Mouse (Mus musculus) cerebral cortex, adult 2 months (tissue): ENCODE measurements around the gene Haus8.

Source experiments
- WGBS: fragments of 180-500 bp; shearing (Covaris S2); methylation state at CpG from one replicate; pipeline ENCODE4 v1.1.7; 2018; 5-methylcytosine and 5-hydroxymethylcytosine counted together

Haus8 gene

DNA sequence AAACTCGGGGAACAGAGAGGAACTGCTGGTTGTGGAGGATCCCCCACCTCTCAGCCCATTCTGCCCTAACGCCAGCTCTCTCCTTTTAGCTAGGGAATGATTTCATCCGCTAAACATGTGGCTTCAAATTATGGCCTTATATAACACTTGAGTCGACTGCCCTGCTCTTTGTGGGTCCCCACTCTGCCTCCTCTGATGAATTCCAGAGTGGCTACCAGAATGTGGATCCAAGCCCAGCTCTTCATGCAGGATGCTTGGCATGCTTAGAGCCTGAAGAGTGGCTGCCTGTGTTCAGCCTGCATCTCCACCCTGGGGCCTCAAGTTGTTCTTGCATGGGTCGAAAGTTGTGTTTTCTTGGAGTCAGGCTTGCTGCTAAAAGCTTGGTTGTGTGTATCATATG lies 9.9 kb upstream of the Haus8 start:
- 31% methylated on average over 5 of the region's 5 CpGs for WGBS

DNA sequence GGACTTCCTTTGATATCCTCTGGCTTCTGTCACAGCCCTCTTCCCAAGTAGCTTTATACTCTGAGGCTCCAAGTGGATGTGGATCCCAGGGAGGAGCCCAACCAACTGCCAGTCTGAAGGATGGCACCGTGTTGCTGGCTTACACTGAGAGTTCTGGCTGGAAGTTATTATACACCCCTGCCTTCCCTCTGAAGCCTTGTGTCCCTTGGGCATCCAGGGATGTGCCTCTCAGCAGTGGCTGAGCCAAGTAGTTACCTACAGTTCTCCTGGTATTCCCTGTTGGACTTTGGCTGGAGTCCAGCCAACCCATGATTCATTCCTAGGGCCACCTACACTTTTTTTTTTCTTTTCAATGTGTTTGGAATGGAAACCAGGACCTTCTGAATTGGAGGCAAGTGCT lies 9.0 kb upstream of the Haus8 start:
- 19% methylated on average over 1 of the region's 1 CpGs for WGBS

DNA sequence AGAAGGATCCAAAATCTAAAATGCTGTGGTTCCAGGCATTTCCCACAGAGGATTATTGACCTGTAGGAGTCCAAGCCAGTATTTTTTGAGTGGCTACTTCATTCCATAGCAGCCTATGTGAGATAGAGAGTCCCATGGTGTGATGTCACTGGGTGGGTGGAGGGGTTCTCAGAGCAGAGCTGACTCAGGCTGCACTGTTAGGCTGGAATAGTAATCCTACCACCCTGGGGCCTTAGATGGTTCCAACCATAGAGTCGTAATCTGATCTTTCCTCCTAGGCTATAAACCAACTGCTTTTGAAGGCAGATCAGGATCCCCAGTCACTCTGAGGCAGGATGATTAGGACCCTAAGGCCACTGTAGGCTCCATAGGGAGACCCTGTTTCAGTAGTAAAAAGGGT lies 6.7 kb upstream of the Haus8 start:
- WGBS: 79% methylated on average over 1 of the region's 1 CpGs

DNA sequence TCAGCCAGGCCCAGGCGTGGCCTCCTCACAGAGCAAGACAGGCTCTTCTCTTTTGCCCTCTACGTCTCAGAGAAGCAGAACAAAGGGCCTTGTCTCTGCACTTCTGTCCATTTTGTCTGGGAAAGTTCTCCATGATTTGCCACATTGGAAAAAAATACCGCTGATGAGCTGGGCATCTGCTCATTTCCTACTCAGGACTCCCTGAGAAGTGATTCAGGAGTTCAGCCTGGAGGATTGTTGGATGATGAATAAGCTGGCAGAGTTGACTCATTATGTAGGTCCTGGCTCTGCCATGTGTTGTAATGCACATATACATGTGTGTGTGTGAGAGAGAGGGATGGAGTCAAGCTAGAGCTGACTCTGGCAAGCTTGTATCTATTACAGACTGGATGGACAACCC lies 3.4 kb upstream of the Haus8 start:
- 65% methylated on average over 3 of the region's 3 CpGs for WGBS

DNA sequence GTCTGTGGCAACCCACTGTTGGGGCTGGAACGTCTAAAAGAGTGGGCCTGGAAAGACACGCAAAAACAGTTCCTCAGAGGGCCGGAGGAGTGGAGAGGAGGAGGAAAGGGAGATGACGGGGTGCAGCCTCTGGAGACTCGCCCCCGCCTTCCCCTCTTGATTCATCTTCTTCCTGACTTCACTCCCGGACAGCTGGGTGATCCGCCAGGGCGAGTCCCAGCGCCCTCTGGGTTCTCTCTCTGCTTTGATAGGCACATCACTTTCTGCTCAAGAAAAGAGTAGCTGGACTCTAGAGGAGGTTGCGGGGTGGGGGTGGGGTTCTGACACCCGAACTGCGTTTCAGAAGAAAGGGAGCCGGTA lies 397 bp upstream of the Haus8 start:
- under 1% methylated on average over 14 of the region's 14 CpGs for WGBS

DNA sequence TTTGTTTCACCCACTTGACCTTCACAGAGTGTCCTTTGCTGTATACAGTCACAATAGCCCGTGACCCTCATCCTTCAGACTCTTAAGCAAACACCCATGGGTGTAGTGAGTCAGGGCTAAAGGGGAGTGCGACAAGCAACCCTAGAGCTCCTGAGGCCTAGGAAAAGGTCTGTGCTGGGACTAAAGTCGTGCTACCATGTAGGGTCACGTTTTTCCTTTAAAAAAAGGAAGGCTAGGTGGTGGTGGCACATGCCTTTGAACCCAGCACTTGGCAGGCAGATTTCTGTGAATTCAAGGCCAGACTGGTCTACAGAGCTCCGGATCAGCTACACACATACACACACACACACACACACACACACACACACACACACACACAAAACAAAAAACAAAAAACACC lies 1.1 kb downstream of the Haus8 start:
- WGBS: 33% methylated on average over 5 of the region's 5 CpGs

DNA sequence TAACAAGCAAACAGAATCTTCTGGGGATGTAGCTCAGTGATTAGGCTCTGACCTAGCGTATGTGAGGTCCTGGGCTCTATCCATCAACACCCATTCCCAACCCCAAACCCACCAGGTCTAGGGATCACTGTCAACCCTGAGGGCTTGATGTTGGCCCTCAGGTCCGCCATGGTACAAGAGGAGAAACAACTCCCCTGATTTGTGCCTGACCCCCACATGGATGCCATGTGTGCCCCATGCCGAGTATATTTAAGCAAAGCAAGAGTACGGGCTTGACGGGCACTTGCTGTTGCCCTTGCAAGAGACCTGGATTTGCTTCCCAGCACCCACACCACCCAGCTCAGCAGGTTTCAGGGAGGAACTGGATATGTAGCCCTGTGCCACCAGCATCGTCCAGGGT lies 4.4 kb downstream of the Haus8 start:
- WGBS: 97% methylated on average over 6 of the region's 6 CpGs

DNA sequence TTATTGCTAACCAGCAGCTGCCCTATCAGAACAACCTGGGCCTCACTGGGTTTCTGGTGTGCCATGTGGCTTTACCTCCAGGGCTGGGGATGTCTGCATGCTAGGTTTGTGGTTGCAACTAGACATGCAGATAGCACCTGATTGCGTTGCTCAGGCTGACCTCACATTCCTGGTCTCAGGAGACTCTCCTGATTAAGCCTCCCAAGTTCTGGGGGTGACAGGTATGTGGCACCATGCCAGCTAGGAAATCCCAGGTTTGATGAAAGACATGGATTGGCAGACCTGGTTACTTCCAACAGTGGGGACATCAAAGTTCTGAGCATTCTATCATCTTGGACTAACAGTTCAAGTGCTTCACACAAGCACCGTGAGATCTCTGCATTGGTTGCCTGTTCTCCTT lies 5.0 kb downstream of the Haus8 start:
- WGBS: 98% methylated on average over 2 of the region's 2 CpGs

DNA sequence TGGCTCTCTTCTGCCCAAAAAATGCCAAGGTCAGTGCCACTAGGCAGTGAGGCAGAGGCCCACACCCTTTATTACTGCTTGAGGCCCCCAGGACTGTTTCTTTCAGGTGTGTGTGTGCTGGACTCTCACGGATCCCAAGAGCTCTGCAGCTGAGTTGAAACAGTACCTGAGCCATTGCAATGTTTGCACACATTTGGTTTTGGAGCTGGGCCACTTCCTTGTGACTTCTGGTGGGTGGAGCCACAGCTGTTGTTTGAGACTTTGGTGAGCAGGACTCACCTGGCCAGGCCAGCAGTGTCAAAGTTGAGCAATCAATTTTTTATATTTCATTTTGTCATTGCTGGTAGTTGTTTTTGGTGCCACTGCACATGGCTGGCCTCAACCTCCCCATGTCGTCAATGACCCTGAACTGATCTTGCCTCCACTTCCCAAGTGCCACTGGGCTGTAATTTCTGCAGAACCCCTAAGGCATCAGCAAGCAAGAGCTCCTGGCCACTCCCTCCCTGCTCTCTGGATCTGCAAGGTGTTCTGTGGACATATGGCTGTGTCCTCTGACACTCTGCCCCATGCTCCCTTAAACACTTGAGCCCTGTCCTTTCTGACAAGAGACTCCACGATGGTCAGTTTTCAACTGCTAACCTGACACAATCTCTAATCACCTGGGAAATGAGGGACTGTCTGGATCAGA lies 16.0 kb downstream of the Haus8 start:
- 94% methylated on average over 3 of the region's 3 CpGs for WGBS

DNA sequence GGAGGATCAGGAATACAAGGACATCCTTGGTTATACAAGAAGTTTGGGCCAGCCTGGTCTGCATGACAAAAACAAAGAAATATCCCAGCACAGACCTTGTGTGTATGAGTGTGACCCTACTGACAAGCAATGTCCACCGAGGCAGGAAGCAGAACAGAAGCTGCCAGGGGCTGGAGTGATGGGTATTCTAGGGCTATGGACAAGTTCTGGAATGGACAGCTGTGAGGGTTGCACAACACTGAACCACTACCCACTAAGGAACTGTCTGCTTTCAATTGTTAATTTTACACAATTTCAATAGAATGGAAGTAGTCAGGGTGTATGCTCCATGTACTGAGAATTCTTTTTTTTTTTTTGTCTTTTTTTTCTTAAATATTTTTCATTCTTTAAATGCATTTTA lies 24.5 kb downstream of the Haus8 start:
- WGBS: 97% methylated on average over 1 of the region's 1 CpGs

DNA sequence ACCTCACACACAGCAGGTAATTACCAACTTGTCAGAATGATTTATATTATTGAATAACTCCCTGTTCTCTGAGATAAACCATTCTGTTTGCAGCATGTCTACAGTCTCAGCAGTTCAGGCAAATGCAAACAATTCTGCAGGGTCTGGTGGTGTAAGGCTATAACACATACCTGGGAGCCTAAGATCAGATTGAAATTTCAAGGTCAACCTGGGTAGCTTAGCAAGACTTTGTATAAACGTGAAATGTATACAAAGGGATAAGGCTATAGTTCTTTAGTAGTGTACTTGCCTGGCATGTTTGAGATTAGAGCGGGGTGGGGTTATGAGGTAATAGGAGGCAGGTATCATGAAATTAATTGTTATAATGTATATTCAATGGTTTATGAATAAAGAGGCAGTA lies 30.0 kb downstream of the Haus8 start:
- 89% methylated on average over 2 of the region's 2 CpGs for WGBS

DNA sequence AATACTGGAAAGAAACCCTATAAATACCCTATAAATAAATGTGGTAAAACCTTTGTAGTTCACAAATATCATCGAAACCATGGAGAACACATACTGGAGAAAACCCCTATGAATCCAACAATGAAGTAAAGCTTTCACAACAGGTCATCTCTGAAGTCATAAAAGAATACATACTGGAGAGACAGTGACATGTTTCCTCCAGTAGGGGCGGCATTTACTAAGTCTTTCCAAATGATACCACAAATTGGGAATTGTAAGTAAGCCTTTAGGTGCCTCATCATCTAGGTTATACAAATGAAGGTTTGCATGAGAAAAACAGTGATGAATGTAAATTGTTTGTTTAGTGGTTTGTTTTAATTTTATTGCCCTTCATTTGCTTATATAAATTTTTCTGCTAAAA lies 48.2 kb downstream of the Haus8 start:
- 50% methylated on average over 2 of the region's 2 CpGs for WGBS

DNA sequence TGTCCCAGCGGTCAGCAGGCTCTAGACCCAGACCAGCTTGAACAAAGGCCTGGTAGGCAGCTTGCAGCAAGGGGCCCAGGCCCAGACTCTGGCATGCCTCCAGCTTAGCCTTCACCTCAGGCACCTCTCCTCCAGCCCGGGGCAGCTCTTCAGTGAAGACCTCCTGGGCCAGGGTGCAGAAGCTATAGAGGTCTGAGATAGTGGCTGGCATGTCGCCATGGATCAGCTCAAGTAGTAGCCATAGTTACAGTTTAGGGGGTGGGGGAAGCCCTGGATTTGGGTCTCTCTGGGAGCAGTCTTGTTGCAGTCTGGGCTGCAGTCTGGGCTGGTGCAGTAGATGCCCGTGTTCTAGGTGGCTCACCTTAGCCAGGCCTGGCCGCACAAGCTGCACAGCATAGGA lies 58.5 kb downstream of the Haus8 start:
- 85% methylated on average over 5 of the region's 5 CpGs for WGBS

DNA sequence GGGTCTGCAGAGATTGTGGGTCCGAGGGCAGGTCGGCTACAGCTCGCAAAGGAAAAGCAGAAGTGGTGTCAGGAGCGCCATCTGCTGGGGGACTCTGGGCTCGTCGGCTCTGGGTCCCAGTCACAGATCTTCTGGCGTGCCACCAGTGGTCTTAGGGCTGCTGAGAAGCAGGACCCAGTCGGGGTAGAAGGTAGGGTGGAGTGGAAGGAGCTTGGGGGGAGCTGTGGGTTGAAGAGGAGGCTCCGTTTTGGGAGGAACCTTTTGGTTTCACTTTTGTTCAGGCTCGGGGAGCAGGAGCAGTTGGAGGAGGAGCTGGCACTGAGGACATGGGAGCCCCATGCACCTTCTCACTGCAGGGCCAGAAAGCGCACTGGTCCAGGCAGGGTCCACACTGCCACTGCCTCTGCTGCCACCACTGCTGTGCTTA lies 67.2 kb downstream of the Haus8 start:
- under 1% methylated on average over 7 of the region's 11 CpGs for WGBS
